Mouse (Mus musculus): ENCODE data around the gene Abca13. TPM values are rescaled to one million over a fixed set of nuclear protein-coding genes. Genes with fewer than 3 reads are reported as not detected.

The Abca13 gene
- polyA plus RNA-seq, 1 experiment, result 0.15 TPM

- H3K4me1 ChIP-seq (replicated peaks; ENCODE audit: control insufficient read depth, insufficient read depth, low read length), result no peaks in the 10 kb centered on the region
- H3K27me3 ChIP-seq (ENCODE audit: control insufficient read depth, insufficient read depth, low read length), result no peaks in the 10 kb centered on the region
- TF ChIP-seq CTCF (IDR thresholded peaks at IDR 0.05; ENCODE audit: borderline replicate concordance, control insufficient read depth, extremely low read depth, insufficient read depth, low read length, poor library complexity) (no peak), POLR2A (IDR thresholded peaks at IDR 0.05; ENCODE audit: control insufficient read depth, extremely low read depth, insufficient read depth, low read length, poor library complexity) (no peak)
- H3K27ac ChIP-seq (ENCODE audit: control insufficient read depth, insufficient read depth, low read length), result no peak overlapping the region
- H3K4me3 ChIP-seq (ENCODE audit: control insufficient read depth, insufficient read depth, low read length), result no peak overlapping the region
- no peaks in the 10 kb centered on the region for H3K36me3 ChIP-seq (ENCODE audit: control insufficient read depth, insufficient read depth, low read length)
- 94% methylated on average over 1 of the region's 1 CpGs for WGBS
- no peak for DNase-seq
Measured at GRCm38 (mm10) chr11:9616665-9617064, 424.9 kb downstream of the Abca13 start.

GRCm38 (mm10) chr11:9619986-9620385, 428.2 kb downstream of the Abca13 start:
- no peak overlapping the region for H3K4me3 ChIP-seq (ENCODE audit: control insufficient read depth, insufficient read depth, low read length)
- no peak for TF ChIP-seq CTCF (IDR thresholded peaks at IDR 0.05; ENCODE audit: borderline replicate concordance, control insufficient read depth, extremely low read depth, insufficient read depth, low read length, poor library complexity)
- no peak for TF ChIP-seq POLR2A (IDR thresholded peaks at IDR 0.05; ENCODE audit: control insufficient read depth, extremely low read depth, insufficient read depth, low read length, poor library complexity)
- no peaks in the 10 kb centered on the region for H3K4me1 ChIP-seq (replicated peaks; ENCODE audit: control insufficient read depth, insufficient read depth, low read length)
- WGBS, result 76% methylated on average over 1 of the region's 1 CpGs
- no peak overlapping the region for H3K27ac ChIP-seq (ENCODE audit: control insufficient read depth, insufficient read depth, low read length)
- H3K36me3 ChIP-seq (ENCODE audit: control insufficient read depth, insufficient read depth, low read length), result no peaks in the 10 kb centered on the region
- H3K27me3 ChIP-seq (ENCODE audit: control insufficient read depth, insufficient read depth, low read length), result no peaks in the 10 kb centered on the region
- DNase-seq, result no peak

GRCm38 (mm10) chr11:9622888-9623287, 431.1 kb downstream of the Abca13 start:
- TF ChIP-seq POLR2A (IDR thresholded peaks at IDR 0.05; ENCODE audit: control insufficient read depth, extremely low read depth, insufficient read depth, low read length, poor library complexity) (no peak), CTCF (IDR thresholded peaks at IDR 0.05; ENCODE audit: borderline replicate concordance, control insufficient read depth, extremely low read depth, insufficient read depth, low read length, poor library complexity) (no peak)
- Histone ChIP-seq H3K36me3 (ENCODE audit: control insufficient read depth, insufficient read depth, low read length) (no peaks in the 10 kb centered on the region), H3K4me3 (ENCODE audit: control insufficient read depth, insufficient read depth, low read length) (no peak overlapping the region), H3K4me1 (replicated peaks; ENCODE audit: control insufficient read depth, insufficient read depth, low read length) (no peaks in the 10 kb centered on the region), H3K27ac (ENCODE audit: control insufficient read depth, insufficient read depth, low read length) (no peak overlapping the region), H3K27me3 (ENCODE audit: control insufficient read depth, insufficient read depth, low read length) (no peaks in the 10 kb centered on the region)
- 86% methylated on average over 2 of the region's 2 CpGs for WGBS
- no peak for DNase-seq

GRCm38 (mm10) chr11:9624753-9625152, 433.0 kb downstream of the Abca13 start:
- Histone ChIP-seq H3K27me3 (ENCODE audit: control insufficient read depth, insufficient read depth, low read length) (no peaks in the 10 kb centered on the region), H3K27ac (ENCODE audit: control insufficient read depth, insufficient read depth, low read length) (no peak overlapping the region), H3K4me1 (replicated peaks; ENCODE audit: control insufficient read depth, insufficient read depth, low read length) (no peaks in the 10 kb centered on the region), H3K4me3 (ENCODE audit: control insufficient read depth, insufficient read depth, low read length) (no peak overlapping the region), H3K36me3 (ENCODE audit: control insufficient read depth, insufficient read depth, low read length) (no peaks in the 10 kb centered on the region)
- 80% methylated on average over 1 of the region's 1 CpGs for WGBS
- DNase-seq, result no peak
- no peak for TF ChIP-seq CTCF (IDR thresholded peaks at IDR 0.05; ENCODE audit: borderline replicate concordance, control insufficient read depth, extremely low read depth, insufficient read depth, low read length, poor library complexity)
- no peak for TF ChIP-seq POLR2A (IDR thresholded peaks at IDR 0.05; ENCODE audit: control insufficient read depth, extremely low read depth, insufficient read depth, low read length, poor library complexity)

- no peak for TF ChIP-seq POLR2A (IDR thresholded peaks at IDR 0.05; ENCODE audit: control insufficient read depth, extremely low read depth, insufficient read depth, low read length, poor library complexity)
- Histone ChIP-seq H3K27ac (ENCODE audit: control insufficient read depth, insufficient read depth, low read length) (no peak overlapping the region), H3K27me3 (ENCODE audit: control insufficient read depth, insufficient read depth, low read length) (no peaks in the 10 kb centered on the region), H3K4me1 (replicated peaks; ENCODE audit: control insufficient read depth, insufficient read depth, low read length) (no peaks in the 10 kb centered on the region), H3K36me3 (ENCODE audit: control insufficient read depth, insufficient read depth, low read length) (no peaks in the 10 kb centered on the region), H3K4me3 (ENCODE audit: control insufficient read depth, insufficient read depth, low read length) (no peak overlapping the region)
- DNase-seq, result no peak
- 97% methylated on average over 1 of the region's 1 CpGs for WGBS
Measured at GRCm38 (mm10) chr11:9625812-9626211, 434.1 kb downstream of the Abca13 start.

GRCm38 (mm10) chr11:9647272-9647671, 455.5 kb downstream of the Abca13 start:
- Histone ChIP-seq H3K4me1 (replicated peaks; ENCODE audit: control insufficient read depth, insufficient read depth, low read length) (no peaks in the 10 kb centered on the region), H3K27me3 (ENCODE audit: control insufficient read depth, insufficient read depth, low read length) (no peaks in the 10 kb centered on the region), H3K36me3 (ENCODE audit: control insufficient read depth, insufficient read depth, low read length) (no peaks in the 10 kb centered on the region), H3K27ac (ENCODE audit: control insufficient read depth, insufficient read depth, low read length) (no peak overlapping the region), H3K4me3 (ENCODE audit: control insufficient read depth, insufficient read depth, low read length) (no peak overlapping the region)
- no peak for DNase-seq
- TF ChIP-seq POLR2A (IDR thresholded peaks at IDR 0.05; ENCODE audit: control insufficient read depth, extremely low read depth, insufficient read depth, low read length, poor library complexity) (no peak), CTCF (IDR thresholded peaks at IDR 0.05; ENCODE audit: borderline replicate concordance, control insufficient read depth, extremely low read depth, insufficient read depth, low read length, poor library complexity) (no peak)
- 95% methylated on average over 3 of the region's 3 CpGs for WGBS

- H3K27me3 ChIP-seq (ENCODE audit: control insufficient read depth, insufficient read depth, low read length), result no peaks in the 10 kb centered on the region
- no peak for DNase-seq
- H3K27ac ChIP-seq (ENCODE audit: control insufficient read depth, insufficient read depth, low read length), result no peak overlapping the region
- TF ChIP-seq CTCF (IDR thresholded peaks at IDR 0.05; ENCODE audit: borderline replicate concordance, control insufficient read depth, extremely low read depth, insufficient read depth, low read length, poor library complexity) (no peak), POLR2A (IDR thresholded peaks at IDR 0.05; ENCODE audit: control insufficient read depth, extremely low read depth, insufficient read depth, low read length, poor library complexity) (no peak)
- H3K36me3 ChIP-seq (ENCODE audit: control insufficient read depth, insufficient read depth, low read length), result no peaks in the 10 kb centered on the region
- no peaks in the 10 kb centered on the region for H3K4me1 ChIP-seq (replicated peaks; ENCODE audit: control insufficient read depth, insufficient read depth, low read length)
- 72% methylated on average over 3 of the region's 3 CpGs for WGBS
- no peak overlapping the region for H3K4me3 ChIP-seq (ENCODE audit: control insufficient read depth, insufficient read depth, low read length)
Measured at GRCm38 (mm10) chr11:9647991-9648390, 456.2 kb downstream of the Abca13 start.

Measured in thymus, adult 2 months (tissue).